Mouse (Mus musculus) gastrocnemius, postnatal 10 days (tissue): ENCODE data around the gene Dhx38. TPM values are rescaled to one million over a fixed set of nuclear protein-coding genes. Genes with fewer than 3 reads are reported as not detected.

Experiments
- DNase-seq: peaks from one replicate; pipeline ENCODE4 v3.0.0; 2021; ENCODE audit warnings: mixed read lengths
- long read RNA-seq, 2 experiments: library from polyadenylated mRNA; stranded (forward); transcript quantifications; one replicate each; pipeline ENCODE4 v2.0.0; 2021
- total RNA-seq, 2 experiments: library from RNA; stranded (reverse); gene quantifications; 2 replicates each; pipeline ENCODE4 v1.2.3; 2021

The Dhx38 gene
- total RNA-seq = 10 to 100 TPM; 12.9 to 13.6 TPM
- long read RNA-seq, experiment 1, full-length matches to known transcripts = 6 of 20 reads
- long read RNA-seq, experiment 1, partial matches to known transcripts = 3 of 20 reads
- long read RNA-seq, experiment 1, other reads (novel, unspliced or antisense) = 11 of 20 reads
- long read RNA-seq, experiment 2, full-length matches to known transcripts = 8 of 17 reads
- long read RNA-seq, experiment 2, partial matches to known transcripts = 2 of 17 reads
- long read RNA-seq, experiment 2, other reads (novel, unspliced or antisense) = 7 of 17 reads

DNA sequence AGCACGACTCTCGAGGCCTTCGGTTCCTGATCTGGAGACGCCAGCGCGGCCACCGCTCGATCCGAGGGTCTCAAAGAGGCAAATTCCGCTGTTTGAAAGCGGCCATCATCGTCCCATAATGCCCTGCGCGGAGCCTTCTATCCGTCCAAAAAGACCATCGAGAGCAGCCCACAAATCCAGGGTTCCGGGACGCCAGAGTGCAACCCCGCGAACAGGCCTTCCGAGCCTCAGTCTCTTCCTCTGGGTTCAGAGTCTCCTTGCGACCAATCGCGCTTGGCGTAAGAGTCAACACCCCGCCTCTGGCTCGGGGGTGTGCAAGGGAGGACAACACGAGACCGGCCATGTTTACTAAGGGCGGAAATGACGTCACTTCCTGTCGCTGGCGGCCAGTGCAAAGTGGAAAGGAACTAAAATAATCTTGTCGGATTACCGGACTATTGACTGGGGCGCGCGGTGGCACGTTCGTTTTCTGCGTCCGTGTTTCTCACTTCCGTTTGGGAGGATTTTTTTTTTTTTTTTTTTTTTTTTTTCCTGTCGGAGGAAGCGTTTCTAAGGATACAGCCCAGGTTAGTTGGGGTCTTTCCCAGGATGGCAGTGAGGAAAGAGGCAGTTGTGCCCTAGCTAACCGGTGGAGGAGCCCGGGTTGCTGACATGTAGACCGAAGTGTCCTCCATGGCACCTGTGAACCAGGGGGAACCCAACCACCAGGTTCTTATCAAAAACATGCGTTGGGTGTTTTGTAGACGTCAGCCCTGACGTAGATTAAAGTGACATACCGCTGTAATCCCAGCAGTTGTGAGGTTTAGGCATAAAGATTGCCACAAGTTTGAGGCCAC is at the start of gene Dhx38, which contains the start of gene Txnl4b:
Dhx38 (minus strand) TSS at position 364 of the 836 bp plus-strand sequence.
Txnl4b (plus strand) TSS at position 395 of the 836 bp plus-strand sequence.
- peak; percentile 97 for DNase-seq

DNA sequence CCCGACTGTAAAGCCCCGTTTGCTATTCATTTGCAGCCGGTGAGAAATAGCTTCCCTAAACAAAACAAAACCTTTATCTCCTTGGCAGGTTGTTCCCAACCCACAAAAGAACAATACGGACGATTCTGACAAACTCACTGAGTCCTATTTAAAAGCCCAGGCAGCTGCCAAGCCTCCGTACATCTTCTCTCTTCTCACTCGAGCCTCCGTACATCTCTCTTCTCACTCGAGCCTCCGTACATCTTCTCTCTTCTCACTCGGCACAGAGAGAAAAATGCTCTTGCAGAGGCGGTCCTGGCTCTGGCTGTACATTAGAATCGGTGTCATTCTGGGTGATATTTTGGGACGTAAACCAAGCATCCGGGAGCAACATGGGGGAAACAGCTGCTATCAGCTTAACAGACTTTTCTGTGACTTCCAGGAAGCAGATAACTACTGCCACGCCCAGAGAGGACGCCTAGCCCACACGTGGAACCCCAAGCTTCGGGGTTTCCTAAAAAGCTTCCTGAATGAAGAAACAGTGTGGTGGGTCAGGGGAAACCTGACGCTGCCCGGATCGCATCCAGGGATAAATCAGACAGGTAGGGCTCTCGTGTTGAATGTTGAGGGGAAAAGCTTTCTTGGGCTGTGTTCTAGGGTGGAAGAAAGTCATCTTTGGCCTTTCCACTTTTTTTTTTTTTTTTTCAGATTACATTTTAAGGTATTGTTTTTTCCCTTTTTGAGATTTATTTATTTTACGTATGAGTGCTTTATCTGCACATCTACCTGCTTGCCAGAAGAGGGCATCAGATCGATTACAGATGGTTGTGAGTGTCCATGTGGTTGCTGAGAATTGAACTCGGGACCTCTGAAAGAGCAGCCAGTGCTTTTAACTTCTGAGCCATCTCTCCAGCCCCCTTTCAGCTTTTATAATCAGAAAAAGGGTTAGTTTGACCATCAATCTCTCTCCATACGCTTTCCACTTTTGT is 48.9 kb upstream of the Dhx38 start, which contains the start of gene Pkd1l3:
Pkd1l3 (plus strand) TSS at position 275 of the 968 bp plus-strand sequence.
- no peak for DNase-seq

DNA sequence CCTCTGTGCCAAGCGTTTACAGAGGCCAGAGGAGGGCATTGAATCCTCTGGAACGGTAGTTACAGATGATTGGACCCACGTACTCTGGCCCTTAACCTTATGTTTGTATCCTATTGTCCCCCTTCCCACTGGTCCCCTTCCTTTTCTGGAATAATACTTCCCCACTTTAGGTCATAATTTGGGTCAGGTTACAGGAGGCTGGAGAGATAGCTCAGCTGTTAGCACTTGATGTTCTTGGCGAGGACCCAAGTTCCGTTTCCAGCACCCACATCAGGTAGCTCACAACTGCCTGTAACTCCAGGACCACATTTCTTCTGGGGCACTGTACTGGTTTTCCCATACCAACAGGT is 43.5 kb upstream of the Dhx38 start:
- peak; percentile 24 for DNase-seq

DNA sequence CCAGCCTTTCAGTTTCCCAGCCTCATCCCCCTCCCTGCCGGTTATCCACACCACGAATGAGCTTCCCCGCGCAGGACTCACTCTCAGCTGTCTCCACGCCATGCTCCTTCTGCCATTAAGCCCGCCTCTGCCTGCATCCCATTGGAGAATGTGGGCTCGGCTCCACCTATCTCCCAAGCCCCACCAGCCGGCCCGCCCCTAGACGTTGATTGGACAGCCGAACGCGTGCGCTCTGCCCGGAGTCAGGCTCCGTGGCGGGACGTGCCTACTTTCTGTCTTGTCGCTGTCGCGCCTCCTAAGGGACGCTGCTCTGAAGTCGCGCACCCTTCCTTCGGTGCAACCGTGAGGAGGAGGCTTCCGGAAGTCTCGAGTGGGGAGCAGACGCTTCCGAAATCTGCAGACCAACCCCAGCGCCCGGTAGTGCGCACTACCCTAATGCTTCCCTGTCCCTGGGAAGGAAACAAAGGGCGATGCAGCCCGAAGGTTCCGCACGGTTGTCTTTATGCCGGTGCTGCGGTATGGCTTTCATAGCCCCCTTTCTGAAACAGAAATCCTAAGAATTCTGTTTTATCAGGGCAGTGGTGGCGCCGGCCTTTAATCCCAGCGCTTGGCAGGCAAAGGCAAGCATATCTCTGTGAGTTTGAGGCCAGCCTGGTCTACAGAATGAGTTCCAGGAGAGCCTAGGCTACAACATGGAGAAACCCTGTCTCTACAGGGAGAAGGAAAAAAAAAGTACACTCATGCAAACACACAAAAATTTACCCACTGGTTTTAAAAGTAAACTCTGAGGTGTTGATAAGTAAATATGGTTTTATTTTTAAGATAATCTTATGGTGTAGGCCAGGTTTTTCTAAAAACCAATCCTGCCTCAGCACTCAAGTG is 42.9 kb upstream of the Dhx38 start, which contains the start of gene Dhodh:
Dhodh (minus strand) TSS at position 403 of the 882 bp plus-strand sequence.
- peak; percentile 93 for DNase-seq

DNA sequence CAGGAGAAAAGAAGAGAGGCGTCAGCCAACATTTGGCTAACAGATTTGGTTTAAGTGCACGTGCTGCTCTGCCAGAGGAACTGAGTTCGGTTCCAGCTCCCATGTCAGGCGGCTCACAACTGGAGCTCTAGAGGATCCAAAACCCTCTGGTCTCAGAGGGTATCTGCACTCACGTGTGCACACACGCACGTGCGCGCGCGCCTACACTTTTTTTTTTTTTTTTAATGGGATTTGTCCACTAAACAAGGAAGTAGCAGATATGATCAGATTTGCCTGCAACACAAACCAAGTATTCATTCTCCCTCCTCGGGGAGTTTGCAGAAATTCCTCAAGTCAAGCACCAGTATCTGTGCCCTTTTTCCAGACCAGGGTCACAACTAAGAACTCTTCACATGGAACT is 42.0 kb upstream of the Dhx38 start:
- no peak for DNase-seq

DNA sequence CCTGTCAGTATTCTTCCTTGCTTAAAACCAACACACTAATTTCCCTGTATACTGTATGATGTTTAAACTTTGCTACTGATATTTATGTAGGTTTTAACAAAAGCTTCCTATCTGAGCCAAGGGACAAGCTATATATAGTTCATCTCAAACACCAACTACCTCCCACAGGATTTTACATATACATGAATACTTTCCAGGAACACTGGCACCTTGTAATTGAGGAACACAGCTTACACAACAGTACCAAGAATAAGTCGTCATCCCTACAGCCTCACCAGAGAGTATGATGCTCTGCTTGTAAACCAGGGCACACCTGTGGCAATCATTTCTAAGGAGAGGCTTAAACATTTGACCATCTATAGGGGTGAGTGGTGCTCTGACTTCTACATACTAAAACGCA is 41.1 kb upstream of the Dhx38 start:
- DNase-seq = no peak

DNA sequence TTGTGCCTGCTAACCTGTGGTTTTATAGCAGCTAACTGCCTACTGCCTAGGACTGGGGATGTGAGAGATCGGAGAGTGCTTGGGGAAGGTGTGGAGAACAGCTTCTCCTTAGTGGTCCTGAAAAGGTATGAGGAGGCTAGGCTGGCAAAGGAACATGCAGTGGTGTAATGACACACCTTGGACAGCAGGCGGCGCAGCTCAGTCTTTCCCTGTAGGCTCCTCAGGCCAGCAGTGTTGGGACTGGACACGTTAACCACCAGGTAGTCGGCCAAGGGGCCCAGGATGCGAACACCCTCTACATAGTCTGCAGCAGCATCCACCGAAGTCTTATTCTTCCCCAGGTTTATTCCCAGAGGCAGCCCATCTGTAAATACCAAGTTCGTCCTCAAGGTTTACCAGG is 30.2 kb upstream of the Dhx38 start:
- peak; percentile 65 for DNase-seq

DNA sequence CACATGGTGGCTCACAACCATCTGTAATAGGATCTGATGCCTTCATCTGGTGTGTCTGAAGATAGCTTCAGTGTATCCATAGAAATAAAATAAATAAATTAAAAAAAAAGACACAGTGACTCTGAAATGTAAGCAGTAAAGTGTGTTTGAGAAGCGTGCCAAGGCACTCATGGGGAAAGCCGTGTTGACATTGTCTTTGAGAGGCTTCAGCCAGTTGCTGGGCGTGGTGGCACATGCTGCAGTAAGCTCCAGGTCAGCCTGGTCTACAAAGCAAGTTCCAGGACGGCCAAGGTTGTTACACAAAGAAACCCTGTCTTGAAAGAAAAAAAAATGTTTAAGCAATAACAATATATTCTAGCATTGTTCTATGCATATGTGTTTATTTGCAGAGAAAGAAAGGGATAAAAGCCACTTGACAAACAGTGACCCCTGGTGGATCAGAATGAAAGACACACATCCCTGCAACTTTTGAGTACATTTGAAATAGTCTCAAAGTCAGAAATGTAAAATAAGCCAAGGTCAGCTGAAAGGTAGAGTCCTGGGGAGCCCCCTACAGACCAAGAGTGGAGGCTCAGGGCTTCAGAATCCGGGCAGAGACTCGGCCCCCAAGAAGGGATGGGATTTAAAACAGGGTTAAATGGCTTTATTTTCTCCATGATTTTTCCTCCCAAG is 27.6 kb upstream of the Dhx38 start:
- no peak for DNase-seq

DNA sequence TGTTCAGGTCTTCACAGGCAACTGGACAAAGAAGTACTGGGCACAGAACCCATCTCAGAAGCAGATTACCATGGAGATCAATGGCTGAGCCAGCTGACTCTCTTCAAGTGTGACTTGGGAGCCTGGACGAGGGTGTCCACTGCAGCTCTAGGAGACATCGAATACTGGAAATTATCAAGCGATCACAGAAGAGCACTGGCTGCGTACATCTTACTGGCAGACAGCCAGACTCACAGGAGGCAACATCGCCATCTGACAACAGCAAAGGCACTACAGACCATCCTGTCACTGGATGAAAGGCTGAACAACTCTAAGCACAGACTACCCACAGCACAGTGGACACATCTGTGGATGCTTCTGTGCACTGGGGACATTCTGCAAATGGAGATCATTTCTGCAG is 26.5 kb upstream of the Dhx38 start:
- no peak for DNase-seq

DNA sequence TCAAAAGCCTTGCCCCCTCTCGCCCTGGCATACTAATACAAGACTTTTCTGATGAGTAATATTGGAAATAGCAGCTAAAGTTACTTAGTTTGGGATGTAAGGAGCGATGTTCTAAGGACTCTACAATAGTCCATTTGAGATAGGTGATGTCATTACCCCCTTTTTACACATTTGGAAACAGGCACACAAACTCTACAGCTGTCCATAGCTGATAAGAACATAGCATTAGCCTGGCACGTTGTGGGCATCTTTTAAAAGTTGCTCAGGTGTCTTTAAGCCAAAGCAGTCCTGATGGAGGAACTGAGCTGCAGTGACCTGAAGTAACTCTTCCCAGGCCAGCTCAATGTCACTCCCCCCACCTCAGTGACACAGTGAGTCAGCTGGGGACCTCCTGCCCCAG is 25.7 kb upstream of the Dhx38 start:
- DNase-seq = no peak

DNA sequence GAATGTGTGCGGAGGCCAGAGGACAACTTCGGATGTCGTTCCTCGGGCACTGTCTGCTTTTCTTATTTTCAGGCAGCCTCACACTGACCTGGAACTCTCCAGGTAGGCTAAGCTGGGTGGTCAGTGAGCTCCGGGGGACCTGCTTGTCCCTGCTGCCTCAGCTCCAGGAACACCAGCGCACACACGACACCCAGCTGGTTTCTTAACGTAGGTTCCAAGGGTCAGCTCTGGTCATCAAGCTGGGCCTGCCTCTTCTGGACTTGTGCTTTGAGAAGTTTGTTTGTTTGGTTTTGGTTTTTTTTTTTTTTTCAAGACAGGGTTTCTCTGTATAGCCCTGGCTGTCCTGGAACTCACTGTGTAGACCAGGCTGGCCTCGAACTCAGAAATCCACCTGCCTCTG is 25.2 kb upstream of the Dhx38 start:
- DNase-seq = no peak

DNA sequence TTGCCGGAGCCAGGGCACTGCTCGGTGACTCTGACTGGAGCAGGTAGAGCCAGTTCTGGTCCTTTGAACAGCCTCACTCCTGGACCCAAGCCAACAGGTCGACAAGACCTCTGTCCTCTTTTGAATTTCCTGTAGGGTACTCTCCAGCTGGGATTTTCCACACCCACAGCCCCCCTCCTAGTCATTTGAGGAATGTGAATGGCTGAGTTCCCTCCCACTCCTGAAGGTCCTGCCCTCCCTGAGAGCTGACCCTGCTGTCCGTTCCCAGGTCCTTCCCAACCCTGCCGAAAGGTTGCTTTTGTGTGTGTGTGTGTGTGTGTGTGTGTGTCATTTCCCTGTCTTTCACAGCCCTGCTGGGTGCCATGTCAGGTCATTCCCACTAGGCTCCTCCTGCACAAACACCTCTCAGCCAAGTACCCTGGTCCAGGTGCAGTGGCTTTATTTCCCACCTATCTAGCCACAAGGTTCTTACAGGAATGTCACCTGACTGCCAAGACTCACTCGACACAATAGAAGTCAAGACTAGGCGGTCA is 21.4 kb upstream of the Dhx38 start:
- DNase-seq = no peak

DNA sequence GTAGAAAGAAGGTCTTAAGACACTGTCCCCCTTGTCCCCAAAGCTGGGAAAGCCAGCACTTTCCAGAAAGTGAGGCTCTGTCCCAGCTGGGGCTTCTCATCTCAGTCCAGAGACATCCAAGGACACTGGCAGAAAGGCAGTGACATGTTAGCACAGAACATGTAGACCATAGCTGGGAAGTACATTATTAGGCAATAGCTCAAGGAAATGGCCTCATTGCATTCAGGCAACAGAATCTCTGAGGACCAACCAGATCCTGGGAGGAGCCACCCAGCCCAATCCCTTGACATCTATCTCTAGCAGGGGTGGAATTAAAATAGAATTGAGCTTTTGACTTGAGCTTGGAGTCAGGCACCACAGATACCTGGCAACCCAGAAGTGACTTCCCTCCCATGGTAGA is 20.0 kb upstream of the Dhx38 start:
- no peak for DNase-seq

DNA sequence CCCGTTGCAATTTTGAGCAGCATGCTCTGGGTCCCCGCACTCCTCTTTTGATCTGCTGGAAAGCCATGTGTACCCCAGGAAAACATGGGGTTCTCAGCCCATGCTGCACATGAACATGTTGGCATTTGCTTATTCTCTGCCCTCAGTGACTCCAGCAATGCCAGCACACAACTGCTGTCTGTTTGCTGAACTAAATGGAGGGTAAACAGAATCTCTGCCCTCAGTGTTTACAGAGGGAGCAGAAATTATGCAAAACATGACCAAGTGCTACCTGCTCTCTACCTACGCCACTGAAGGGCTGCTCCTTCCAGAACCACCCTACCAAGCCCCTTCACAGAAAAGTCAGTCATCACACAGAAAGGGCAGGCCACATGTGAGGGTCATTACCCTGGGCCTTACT is 19.2 kb upstream of the Dhx38 start:
- no peak for DNase-seq

DNA sequence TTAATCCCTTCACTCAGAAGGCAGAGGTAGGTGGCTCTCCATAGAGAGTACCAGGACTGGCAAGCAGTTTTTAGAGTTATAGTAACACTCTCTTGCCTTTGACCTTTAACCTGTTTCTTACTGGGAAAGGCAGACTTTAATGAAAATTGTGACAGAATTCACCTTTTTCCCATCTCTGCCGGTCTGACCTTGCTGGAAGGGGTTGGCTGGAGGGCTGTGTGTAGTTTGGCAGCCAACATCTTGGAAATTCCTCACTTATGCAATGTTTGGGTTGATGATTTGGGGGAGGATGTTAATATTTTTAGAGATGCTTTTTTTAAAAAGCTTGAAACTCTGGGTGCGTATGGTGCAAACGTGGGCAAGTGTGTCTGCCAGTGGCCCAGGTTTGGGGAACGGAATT is 18.6 kb upstream of the Dhx38 start:
- no peak for DNase-seq

DNA sequence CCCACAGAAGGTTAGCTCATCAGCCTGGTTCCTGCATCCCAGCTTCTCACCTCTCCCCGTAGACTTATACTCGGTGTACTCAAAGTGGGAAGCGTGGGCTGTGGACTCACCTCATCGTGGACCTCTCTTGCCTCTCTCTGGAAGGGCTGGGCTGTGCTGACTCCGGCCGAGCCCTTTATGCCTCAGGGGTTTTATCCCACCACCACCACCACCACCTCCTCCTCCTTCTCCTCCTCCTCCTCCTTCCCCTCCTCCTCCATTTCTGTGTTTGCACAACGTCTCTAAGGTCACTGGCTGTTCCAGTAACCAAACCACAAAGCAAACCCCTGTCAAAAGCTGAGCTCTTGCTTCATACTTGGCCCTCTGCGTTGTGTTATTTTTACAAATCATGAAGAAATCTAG is 13.2 kb upstream of the Dhx38 start, which contains the start of gene Hp:
Hp (minus strand) TSS at position 273 of the 402 bp plus-strand sequence.
- no peak for DNase-seq

DNA sequence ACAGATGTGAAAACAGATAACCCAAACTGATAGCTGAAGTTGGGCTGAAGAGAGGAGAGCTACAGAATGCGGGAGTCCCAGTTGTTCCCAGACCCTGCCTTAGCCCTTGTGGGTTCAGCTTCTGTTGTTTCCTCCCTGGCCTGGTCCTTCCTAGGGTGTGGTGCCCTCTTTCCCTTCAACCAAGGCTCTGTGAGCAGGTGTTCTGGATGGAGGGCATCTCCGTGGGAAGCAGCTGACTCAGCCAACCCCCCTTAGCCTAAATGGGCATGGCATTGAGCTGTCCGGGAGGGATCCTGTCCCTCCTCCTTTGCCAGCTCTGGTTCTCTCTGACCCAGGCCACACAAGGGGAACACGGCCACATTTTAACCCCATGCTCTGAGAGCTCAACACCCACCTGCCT is 10.7 kb upstream of the Dhx38 start:
- DNase-seq = no peak

DNA sequence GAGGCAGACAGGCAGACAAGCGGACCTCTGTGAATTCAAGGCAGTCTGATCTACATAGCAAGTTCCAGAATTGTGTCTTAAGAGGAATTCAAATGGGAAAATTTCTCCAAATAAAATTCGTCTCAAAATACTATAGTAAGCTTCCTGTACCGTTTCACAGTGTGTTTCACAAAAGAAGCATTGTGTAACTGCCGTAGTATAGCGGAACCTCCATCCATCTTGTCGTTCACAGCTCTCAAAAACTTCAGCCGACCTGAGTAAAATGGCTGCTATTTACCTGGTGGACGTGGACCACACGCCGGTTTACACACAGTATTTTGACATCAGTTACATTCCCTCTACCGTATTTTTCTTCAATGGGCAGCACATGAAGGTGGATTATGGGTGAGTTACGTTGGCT is 5.5 kb upstream of the Dhx38 start:
- DNase-seq = no peak

DNA sequence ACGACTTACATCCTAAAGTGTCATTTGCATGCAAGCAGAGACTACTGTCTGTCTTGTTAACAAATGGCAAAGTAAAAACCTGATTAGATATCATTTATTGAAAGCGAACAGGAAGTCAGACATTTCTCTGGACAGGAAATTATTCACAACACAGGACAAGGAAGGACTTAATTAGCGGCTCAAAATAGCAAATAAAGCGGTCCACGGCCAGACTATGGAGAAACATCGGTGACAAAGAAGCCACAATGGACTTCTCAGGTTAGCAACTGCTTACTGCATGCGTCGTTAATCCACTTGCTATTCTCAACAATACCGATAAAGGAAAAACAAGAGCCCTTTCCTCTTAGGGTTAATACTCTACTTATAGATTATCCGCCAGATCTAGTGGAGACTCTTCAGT is 895 bp downstream of the Dhx38 start:
- DNase-seq = no peak

DNA sequence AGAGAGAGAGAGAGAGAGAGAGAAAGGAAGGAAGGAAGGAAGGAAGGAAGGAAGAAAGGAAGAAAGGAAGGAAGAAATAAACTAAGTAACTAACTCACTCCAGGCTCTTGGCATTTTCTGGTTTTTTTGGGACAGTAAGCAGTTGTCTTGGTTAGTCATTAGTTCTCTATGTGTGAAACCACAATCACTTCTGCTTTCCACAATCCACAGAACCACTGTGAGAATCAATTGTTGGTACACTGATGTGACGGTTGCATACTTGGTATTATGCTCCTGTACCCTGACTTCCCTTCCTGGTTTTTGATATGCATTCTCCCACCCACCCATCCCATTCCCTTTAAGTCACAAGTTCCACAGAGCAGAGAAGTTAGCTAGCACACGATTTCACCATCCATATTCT is 1.8 kb downstream of the Dhx38 start:
- no peak for DNase-seq
